Mouse (Mus musculus) kidney, postnatal 4 days (tissue): ENCODE results near the gene Adra1d.

Source experiments
- DNase-seq, 2 experiments: peaks; one replicate each; pipeline ENCODE4 v3.0.0; 2021; ENCODE audit warnings: mixed read lengths in 2 of 2

The Adra1d gene

DNA sequence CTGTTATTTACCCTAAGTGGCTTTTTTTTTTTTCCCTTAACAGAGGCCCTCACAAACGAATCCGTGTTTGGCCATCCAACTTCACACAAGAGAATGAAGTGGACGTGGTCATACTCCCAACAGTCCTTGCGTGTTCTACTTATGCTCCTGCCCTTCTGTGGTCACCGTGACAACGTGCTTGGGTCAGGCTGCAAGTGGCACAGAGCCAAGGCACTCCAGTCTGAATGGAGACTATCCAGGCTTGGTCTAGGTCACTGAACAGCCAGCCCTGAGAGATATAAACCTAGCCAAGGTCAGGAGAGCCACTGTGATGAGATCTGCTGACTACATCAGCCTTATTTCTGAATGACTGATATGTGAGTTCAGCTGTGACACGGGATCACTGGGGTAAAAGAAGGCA is 23.7 kb downstream of the Adra1d start:
- peak; percentile 53 to 61 for DNase-seq

DNA sequence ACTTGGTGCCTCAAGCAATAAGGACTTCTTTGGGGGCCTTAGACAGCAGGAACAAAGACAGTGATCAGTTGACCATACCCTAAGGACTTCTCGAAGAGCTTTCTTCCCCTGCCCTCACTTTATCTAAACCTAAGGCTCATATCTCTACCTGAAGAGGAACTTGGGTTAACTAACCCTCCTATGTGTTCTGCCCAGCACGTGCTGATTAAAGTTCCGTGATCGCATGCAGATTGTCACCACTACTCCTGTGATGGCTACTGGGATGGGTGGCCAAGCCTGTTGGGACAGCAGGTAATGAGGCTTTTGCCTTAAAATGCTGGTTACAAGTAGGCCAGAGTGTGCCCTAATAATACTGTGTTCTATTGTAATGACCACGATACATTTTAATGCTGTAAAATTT is 26.9 kb downstream of the Adra1d start:
- no peak for DNase-seq

DNA sequence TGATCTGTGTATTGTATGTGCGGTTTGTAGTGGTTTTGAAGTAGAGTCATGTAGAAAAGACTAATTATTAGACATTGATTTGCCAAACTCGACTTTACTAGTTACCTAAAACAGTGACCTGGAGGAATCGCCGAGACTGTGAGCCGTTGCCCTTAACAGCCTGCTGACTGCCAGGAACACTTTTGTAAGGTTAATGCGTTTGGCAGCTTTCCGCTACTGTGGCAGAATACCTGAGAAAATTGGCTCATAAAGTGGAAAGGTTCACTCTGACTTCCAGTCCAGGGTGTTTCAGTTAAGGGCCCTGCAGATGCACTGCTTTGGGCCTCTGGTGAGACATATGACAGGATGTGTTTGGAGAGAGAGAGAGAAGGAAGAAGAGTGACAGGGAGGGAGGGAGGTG is 30.8 kb downstream of the Adra1d start:
- DNase-seq: no peak

DNA sequence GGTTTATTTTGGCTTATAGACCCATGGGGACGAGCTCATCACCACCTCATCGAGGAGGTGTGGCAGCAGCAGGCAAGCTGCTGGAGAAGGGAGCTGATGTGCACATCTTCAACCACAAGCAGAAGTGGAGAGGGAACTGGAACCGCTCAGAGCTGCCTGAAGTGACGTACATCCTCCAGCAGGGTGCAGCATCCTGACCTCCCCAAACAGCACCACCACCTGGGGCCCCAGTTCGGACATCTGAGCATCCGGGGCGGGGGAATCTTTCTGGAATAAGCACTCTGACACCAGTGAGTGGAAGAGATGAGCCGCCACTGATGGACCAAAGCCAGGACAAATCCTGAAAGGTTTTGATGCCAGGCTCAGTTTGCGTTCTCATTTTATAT is 31.5 kb downstream of the Adra1d start:
- DNase-seq: peak; percentile 65 to 72

DNA sequence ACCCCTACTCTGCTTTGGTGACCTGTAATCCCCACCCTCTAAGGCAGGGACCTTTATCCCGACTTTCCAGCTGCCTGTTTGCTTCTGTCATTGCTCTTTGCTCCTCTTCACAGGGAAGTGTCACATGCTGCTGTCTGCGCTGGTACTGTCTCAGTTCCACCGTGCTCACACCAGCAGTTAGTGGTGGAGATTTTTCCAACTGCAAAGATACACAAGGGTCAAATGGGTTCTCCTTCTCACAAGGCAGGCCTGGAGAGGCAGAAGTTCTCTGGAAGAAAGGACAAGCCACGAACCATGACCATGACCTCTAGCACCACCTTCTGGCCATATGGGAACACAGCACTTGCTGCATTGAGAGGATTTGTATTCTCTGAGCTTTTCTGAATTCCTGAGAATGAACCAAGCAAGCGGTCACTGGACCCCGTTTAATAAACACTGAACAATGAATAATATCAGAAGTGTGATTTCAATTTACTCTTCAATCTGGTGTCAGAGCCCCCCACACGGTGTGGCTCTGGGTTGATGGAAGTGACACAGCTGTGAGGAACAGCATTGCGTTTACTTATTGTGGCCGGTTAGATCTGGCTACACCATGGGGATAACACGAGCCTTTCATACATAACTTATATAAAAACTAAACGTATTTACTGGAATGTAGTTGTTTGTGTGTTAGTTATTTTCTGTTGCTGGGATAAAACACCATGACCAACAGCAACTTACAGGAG is 32.0 kb downstream of the Adra1d start:
- peak; percentile 80 to 83 for DNase-seq

DNA sequence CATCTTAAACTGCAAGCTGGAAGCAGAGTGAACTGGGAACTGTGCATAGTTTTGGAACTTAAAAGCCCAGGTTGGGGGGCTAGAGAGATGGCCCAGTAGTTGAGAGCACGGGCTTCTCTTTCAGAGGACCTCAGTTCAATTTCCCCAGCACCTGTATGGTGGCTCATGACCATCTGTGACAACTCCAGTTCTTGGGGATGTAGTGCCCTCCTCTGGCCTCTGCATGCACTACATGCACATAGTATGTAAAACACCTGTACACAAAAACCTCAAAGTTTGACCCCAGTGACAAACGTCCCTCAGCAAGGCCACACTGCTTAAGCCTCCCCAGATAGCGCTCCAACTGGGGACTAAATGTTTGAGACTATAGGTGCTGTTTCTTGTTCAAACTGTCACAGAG is 35.0 kb downstream of the Adra1d start:
- DNase-seq: peak; percentile 51 to 64

DNA sequence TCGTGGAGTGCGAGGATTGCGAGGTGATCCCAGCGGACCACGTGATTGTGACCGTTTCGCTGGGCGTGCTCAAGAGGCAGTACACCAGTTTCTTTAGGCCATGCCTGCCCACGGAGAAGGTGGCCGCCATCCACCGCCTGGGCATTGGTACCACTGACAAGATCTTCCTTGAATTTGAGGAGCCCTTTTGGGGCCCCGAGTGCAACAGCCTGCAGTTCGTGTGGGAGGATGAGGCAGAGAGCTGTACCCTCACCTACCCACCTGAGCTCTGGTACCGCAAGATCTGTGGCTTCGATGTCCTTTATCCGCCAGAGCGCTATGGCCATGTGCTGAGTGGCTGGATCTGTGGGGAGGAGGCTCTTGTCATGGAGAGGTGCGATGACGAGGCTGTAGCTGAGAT is 41.3 kb downstream of the Adra1d start:
- no peak for DNase-seq

DNA sequence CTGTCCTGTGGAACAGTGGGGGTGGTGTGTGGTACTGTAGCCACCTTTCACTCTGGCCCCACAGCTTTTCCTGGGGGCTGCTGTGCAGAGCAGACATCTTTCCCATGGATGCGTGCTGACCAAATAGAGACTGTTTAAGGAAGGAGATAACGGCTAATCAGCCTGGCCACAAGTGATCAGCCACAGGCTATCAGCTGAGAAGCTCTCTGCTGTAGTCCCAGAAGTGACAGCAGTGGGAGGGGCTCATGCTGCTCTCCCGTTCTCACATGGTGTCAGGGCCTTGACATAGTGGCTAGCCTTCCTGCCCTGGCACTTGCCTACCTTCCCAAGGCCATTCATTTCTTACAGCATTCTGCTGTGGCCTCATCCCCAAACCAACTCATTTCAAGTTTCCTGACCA is 43.3 kb downstream of the Adra1d start:
- no peak for DNase-seq

DNA sequence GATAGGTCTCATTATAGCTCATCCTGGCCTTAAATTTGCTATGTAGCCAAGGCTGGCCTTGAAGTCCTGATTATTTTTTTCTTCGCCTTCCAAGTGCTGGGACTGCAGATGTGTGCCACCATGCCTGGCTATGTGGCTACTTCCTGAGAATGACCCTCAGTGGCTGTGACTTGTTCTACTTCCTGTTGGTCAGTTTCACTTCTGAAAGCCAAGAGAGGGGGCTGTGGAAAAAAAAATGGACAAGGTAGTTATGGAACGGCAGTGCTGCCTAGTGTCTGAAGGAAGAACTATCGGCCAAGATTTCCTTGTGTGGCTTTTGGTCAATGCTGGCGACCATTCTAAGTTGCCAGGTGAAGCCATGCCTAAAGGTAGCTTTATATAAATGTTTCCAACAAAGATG is 44.5 kb downstream of the Adra1d start:
- no peak for DNase-seq

DNA sequence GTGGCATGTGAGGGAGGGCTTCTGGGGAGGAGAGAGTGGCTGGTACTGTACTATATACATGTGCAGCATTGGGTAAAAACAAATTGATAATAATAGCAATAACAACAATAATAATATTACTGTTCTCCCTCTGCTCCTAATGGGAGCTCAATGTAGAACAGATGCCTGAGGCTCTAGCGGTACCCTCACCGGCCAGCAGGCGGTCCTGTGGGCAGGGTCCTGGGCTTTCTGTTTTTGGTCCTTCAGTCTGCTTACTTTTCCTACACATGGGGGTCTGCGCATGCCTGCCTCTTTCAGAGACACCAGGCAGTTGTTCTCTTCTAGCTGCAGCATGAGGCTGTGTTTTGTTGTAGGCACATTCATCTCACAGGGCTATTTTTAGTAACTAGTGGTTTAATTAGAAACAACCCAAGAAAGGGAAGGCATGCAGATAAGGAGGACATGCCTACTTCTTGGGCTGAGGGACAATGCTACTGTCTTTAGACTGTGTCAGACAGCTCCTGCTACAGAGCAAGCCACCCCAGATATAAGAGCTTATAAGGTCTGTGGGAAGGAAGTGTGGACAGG is 47.9 kb downstream of the Adra1d start:
- DNase-seq: no peak

DNA sequence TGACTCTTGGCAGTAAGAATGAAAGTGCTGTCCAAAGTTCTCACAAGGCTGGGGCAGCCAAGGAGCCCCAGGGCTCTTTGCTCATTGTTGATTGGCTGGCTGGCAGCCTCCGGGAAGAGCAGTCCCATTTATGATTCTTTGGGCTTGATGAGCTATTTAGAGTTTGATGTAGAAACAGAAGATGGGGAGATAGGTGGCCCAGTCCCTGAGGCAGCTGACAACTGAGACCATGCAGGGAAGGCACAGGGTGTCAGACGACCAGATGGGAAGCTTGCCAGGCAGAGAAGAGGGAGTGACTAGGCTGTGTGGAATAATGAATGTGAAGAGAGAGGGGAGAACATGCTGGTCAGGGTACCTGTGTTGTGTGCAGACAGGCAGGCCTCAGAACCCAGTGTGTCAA is 48.6 kb downstream of the Adra1d start:
- no peak for DNase-seq

DNA sequence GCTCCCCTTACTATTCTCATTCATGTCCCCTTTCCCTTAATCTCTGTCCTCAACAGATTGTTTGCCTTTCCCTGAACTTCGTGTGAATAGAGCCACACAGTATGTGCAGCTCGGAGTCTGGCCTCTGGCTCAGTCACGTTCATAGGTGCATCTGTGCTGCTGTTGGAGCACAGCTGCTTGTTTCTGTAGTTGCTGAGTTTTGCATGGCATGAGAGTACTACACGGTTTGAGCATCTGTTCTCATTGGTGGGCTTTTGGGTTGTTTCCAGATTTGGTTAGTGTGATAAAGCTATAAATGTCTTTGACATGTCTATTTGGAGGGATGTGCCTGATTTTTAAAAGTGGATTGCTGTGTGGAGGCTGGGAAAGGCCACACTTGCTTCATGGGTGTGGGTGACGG is 51.6 kb downstream of the Adra1d start:
- DNase-seq: no peak

DNA sequence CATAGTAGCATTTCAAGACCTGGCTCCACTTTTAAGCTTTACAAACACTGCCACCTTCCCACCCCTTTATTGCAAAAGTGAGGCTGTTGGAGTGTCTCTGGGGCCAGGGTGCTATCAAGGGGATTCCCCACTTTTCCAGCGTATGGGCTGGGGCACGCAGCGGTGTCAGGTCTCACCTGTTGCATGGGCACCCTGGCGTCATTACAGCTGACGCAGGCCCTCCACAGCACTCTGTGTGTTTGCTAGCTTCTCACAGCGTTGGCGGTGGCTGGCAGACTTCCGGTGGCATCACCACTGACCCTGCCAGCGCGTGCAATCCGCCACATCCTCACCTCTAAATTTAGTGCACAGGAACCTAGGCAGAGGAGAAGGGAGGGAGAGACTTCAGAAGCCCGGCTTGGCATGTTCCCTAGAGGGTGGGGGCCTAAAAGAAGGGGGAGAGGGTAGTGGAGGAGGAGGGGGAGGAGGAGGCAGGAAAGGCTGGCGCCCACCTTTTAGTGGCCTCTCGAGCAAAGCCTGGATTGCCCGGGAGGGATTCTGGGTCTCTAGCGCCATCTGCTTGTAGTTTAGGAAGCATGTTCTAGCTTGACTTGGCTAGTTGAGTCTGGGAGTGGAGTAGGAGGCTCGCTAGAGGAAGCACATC is 52.3 kb downstream of the Adra1d start:
- DNase-seq: peak; percentile 66 to 79

DNA sequence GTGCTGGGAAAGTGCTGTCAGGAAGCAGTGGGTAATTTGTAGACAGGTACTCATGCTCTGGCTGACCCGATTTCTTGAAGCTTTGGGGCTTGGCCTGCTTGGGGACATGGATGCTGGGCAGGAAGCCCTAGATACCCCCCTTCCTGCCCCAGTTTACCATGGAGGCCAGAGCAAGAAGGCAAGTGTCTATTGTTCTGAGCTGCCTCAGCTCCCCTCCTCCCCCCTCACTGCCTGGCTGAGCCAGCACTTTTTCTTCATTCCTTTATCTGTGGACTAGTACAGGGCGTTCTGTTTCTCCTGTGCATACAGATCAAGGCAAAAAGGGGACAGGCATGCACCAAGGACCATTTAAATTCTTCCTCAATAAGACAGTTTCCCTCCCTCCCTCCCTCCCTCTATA is 53.6 kb downstream of the Adra1d start:
- no peak for DNase-seq

DNA sequence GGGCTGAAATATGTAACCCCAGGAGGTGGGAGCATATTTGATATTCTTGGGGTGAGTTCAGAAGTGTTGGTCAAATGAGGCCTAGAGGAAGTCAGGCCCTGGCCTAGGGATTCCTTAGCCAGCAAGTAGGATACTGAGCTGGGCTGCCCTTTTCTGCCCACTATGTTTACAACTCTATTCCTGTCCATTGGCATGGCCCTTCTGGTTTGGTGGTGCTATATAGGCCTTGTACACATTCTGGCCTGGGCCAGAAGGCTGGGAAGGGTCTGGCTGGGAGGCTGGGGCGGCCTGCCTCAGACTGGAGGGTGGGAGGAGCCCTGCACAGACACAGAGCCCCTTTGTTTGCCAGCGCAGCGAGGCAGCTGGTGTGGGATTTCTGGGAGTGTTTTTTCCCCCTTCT is 55.7 kb downstream of the Adra1d start:
- no peak for DNase-seq

DNA sequence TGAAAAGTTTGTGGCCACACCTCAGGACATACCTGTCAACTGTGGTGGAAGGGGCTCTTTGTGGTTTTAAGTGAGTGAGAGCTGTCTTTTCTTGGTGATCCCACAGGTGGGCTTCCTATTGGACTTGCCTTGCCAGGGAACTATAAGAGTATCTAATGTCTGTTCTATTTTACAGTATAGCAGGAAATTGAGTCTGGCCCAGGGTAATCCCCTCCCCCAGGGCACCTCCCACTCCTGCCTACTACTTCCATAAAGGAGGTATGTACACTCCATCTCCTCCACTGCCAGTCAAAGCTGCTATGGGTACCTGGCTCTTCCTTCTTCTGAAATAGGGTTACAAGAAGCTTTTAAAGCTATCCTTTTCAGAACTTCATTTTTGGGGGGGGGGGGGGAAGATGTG is 56.7 kb downstream of the Adra1d start:
- no peak for DNase-seq

DNA sequence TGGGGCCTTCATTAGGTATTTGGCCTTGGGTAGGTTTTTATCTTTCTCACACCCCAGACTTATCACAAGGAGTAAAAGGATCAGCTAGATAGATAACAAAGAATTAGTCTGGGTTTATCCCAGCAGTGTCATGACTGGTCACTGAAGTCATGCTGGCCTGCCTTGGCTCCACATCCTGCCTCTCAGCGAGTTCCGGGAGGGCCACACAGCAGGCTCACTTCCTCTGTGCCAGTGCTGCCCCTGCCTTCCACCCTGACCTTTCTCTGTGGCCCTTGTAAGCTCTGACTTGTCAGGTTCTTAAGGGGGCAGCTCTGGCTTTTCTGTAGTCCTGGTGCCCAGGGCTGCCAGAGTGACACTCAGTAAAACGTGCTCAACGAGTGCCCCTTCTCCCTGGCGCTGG is 59.5 kb downstream of the Adra1d start:
- no peak for DNase-seq

DNA sequence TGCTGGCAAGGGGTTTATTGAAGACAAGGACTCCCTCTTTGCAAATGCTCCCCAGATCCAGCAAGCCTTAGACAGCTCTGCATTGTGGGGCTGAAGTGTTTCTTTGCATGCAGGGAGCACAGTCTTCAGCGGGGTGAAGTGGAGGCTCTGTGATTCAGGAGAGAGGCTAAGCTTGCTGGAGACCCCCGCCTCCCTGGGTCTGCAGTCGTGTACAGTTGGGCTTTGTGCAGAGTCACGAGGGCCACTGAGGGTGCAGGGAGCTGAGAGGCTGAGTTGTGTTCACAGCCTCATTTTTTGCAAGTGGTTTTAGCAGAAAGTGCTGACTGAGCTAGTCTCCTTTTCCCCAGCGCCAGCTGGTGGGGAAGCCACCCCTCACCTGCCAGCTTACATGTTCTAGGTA is 60.2 kb downstream of the Adra1d start:
- DNase-seq: no peak

DNA sequence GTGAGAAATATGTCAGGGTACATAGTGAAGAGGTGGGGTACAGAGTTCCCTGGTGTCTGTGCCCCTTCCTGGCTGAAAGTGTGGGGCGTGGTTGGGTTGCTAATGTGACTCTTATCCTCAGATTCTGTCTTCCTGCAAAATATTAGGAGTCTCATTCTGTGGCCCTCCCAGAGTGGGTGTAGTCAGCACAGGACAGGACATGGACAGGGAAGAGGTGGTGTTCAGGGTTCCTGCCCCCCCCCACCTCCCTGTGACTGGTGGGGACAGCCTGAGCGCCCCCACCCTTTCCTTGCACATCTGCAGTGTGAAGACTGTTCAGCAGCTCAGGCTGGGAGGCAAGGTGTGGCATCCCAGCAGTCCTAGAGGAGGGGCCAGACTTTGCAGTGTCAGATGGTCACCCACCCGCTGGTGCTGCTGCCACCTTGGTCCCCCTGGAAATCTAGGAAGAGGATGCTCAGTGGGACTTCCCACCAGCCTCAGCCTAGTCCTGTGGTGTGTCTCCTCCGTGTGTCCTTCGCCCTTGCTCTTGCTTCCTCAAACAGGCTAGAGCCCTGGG is 62.7 kb downstream of the Adra1d start:
- DNase-seq: no peak

DNA sequence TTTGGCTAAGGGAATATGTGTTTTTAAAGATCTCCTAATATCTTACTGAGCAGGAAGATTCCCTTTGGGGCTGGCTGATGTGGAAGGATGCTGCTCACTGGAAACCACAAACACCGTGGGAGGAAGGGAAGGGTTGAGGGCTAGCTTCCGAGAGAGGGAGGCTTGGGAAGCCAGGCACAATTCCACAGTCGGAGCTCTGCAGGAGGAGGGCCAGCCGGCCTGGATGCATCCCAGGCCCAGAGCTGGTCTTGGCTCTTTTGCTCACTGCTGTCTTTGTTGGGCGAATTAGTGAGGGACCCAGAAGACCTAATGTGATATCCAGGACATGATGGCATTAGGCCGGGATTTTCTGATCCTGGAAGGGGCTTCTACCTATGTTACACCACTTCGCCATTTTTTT is 63.9 kb downstream of the Adra1d start:
- DNase-seq: peak; percentile 29 to 31

DNA sequence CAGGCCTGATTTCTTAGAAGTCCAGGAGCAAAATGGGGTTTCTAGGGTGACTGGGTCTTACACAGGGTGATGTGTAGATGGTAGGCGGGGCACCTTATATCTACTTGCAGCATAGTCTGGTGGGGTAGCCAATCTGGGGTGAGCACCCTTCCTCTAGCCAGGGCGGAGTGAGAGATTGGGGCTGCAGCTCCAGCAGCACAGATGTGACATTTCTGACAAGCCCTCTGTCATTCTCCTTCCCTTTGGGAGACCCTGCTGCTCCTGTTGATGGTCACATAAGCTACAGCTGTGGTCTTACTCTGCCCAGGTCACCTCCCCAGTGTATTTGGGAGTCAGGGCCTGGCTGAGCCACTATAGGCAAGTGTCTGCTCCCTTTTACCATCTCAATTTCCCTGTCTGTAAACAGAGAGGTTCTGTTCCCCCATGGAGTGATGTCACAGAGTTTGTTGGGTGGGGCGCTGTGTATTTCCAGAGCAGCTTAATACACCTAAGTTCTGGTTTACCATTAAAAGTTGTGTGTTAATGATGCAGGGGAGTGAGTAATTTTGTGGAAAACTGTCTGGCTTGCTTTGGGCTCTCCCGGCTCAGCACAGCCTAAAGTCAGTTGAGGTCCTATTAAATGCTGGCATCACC is 64.7 kb downstream of the Adra1d start:
- DNase-seq: no peak

DNA sequence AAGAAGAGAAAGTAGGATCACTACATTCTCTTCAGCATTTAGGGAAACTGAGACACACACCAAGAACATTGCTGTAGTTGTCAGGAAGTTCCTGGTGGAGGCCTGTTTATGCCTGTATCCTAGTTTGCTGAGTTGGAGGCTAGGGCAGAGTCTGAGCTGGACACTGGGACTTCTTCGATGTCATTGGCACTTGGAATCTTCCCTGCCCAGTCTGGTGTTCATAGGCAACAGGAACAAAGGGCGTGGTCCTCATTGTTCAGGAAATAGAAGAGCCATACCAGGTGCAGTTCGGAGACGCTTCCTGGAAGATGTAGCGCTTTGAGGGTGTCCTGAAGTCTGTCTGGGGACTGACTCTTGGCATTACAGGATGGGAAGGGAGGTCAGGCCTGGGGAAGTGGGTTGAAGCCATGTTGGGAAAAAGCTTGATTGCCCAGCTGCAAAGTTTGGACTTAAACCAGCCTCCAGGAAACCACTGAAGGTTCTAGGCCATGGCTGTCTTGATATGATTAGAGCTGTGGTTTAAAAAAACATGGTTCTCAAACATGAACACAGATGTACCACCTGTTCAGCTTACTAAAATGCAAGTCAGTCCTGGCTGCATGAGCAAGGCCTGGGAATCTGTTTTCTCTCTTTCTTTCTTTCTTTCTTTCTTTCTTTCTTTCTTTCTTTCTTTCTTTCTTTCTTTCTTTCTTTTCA is 65.8 kb downstream of the Adra1d start:
- DNase-seq: no peak
